Mouse (Mus musculus) olfactory bulb, adult 2 months (tissue): Measurements from ENCODE around the gene Utrn.

Experiments
- CTCF ChIP-seq: fragments of 200-500 bp; IDR thresholded peaks from 2 replicates; pipeline ENCODE4 v1.5.1; 2012; ENCODE audit warnings: low read depth, mild to moderate bottlenecking, low read length, moderate library complexity; ENCODE audit not compliant: insufficient read depth
- POLR2A ChIP-seq: fragments of 200-500 bp; IDR thresholded peaks from 2 replicates; pipeline ENCODE4 v1.6.1; 2012; ENCODE audit warnings: mild to moderate bottlenecking, low read depth, low read length, moderate library complexity; ENCODE audit not compliant: insufficient read depth

- TF ChIP-seq CTCF (no peak), POLR2A (no peak)
Observed at GRCm38 (mm10) chr10:12586825-12587224, 282.3 kb downstream of the Utrn start.
